Comparison of ENCODE assay signal across 9 mouse cellular contexts in genomic region chr14:25481667-25482331, GRCm38 (mm10). TPM values are rescaled to one million over a fixed set of nuclear protein-coding genes. Genes with fewer than 3 reads are reported as not detected.
DNase-seq lines count a peak whose midpoint lies in the region; ATAC-seq and TF ChIP-seq lines count a peak whose summit lies in the region.
"Had no signal": no experiment of that assay in that cellular context is flagged by ENCODE, and none has a peak within 500 bp of the region (broad histone marks: within the 10 kb centered on the region; RNA-seq: fewer than 3 reads in every experiment).

No protein-coding gene starts in this region.

- peak overlapping the region; percentile 88 for H3K27ac ChIP-seq in kidney, adult 2 months (ENCODE audit: insufficient read depth, low read depth, low read length)
- H3K27ac ChIP-seq in embryonic facial prominence, embryonic 14.5 days (replicated peaks; ENCODE audit: low read depth, low read length) = 0 out of 2 replicates have a peak overlapping the region, but pooled peaks have one; percentile 4
- peak overlapping the region; percentile 82 for H3K27ac ChIP-seq in hindbrain, embryonic 13.5 days
- H3K27ac ChIP-seq in midbrain, embryonic 13.5 days = peak overlapping the region; percentile 56; the same call in 1 of the 2 replicates

- peaks cover 65% of the 10 kb centered on the region for H3K4me1 ChIP-seq in kidney, adult 2 months (ENCODE audit: control insufficient read depth, insufficient read depth, low read length)
- H3K4me1 ChIP-seq in embryonic facial prominence, embryonic 14.5 days (ENCODE audit: control insufficient read depth, insufficient read depth, low read length) = peaks cover 31% of the 10 kb centered on the region
- peaks cover 100% of the 10 kb centered on the region for H3K4me1 ChIP-seq in hindbrain, embryonic 13.5 days (replicated peaks)
- peaks cover 100% of the 10 kb centered on the region for H3K4me1 ChIP-seq in midbrain, embryonic 13.5 days (replicated peaks)

- no peak for TF ChIP-seq CTCF in kidney, adult 2 months (conservative IDR thresholded peaks at IDR 0.05; ENCODE audit: insufficient read depth, insufficient read length, low read depth, low read length)

- no peak for ATAC-seq in embryonic facial prominence, embryonic 14.5 days (ENCODE audit: low read depth)
- no peak for ATAC-seq in hindbrain, embryonic 13.5 days (ENCODE audit: low FRiP score)
- ATAC-seq in midbrain, embryonic 13.5 days = no peak
- ATAC-seq: Patski had no signal

- H3K9me3 ChIP-seq in embryonic facial prominence, embryonic 14.5 days (ENCODE audit: control insufficient read depth, low read length) = no peaks in the 10 kb centered on the region
- H3K9me3 ChIP-seq in hindbrain, embryonic 13.5 days = no peaks in the 10 kb centered on the region
- H3K9me3 ChIP-seq in midbrain, embryonic 13.5 days = no peaks in the 10 kb centered on the region

- no peaks in the 10 kb centered on the region for H3K27me3 ChIP-seq in kidney, adult 2 months (replicated peaks; ENCODE audit: control insufficient read depth, insufficient read depth, low read length)
- no peaks in the 10 kb centered on the region for H3K27me3 ChIP-seq in embryonic facial prominence, embryonic 14.5 days (replicated peaks; ENCODE audit: control insufficient read depth, insufficient read depth, low read length)
- H3K27me3 ChIP-seq in hindbrain, embryonic 13.5 days = no peaks in the 10 kb centered on the region
- H3K27me3 ChIP-seq in midbrain, embryonic 13.5 days = no peaks in the 10 kb centered on the region
- H3K27me3 ChIP-seq: Patski had no signal

- H3K4me3 ChIP-seq in kidney, adult 2 months (ENCODE audit: insufficient read depth, low read depth, low read length) = no peak overlapping the region
- H3K4me3 ChIP-seq in embryonic facial prominence, embryonic 14.5 days (ENCODE audit: low read depth, low read length) = no peak overlapping the region
- no peak overlapping the region for H3K4me3 ChIP-seq in hindbrain, embryonic 13.5 days
- H3K4me3 ChIP-seq in midbrain, embryonic 13.5 days (replicated peaks) = no peak overlapping the region

- TF ChIP-seq POLR2A in kidney, adult 2 months (IDR thresholded peaks at IDR 0.05; ENCODE audit: low read depth, low read length) = no peak

- DNase-seq in kidney, adult 2 months = no peak
- no peak for DNase-seq in kidney, postnatal 14 days
- no peak for DNase-seq in embryonic facial prominence, embryonic 14.5 days (ENCODE audit: low spot score)
- DNase-seq in left cerebral cortex, postnatal 10 days (ENCODE audit: extremely low spot score in 1 of 2, low spot score in 2 of 2) = no peak
- DNase-seq in adrenal gland, postnatal 25 days = no peak
- DNase-seq: embryo, embryonic 11 days had no signal

- H3K4me2 ChIP-seq in embryonic facial prominence, embryonic 14.5 days (ENCODE audit: low read depth, low read length) = no peak overlapping the region; the same call in 1 of the 2 replicates
- H3K4me2 ChIP-seq in hindbrain, embryonic 13.5 days = no peak overlapping the region
- no peak overlapping the region for H3K4me2 ChIP-seq in midbrain, embryonic 13.5 days (replicated peaks)

- no peak overlapping the region for H3K9ac ChIP-seq in embryonic facial prominence, embryonic 14.5 days (ENCODE audit: low read depth, low read length)
- H3K9ac ChIP-seq in hindbrain, embryonic 13.5 days = peak overlapping the region; percentile 56
- H3K9ac ChIP-seq in midbrain, embryonic 13.5 days (replicated peaks) = peak overlapping the region; percentile 30

- H3K36me3 ChIP-seq in kidney, adult 2 months (ENCODE audit: control insufficient read depth, insufficient read depth, low read length) = no peaks in the 10 kb centered on the region
- H3K36me3 ChIP-seq in embryonic facial prominence, embryonic 14.5 days (ENCODE audit: control insufficient read depth, insufficient read depth, low read length) = 0 out of 2 replicates have a peak, but pooled peaks cover 11% of the 10 kb centered on the region
- no peaks in the 10 kb centered on the region for H3K36me3 ChIP-seq in hindbrain, embryonic 13.5 days
- no peaks in the 10 kb centered on the region for H3K36me3 ChIP-seq in midbrain, embryonic 13.5 days

- intact Hi-C loops in left cerebral cortex, postnatal 10 days (cut with DNase I) = no loop called here

- WGBS in kidney, adult 2 months = 50% methylated on average over 11 of the region's 11 CpGs
- WGBS in embryonic facial prominence, embryonic 14.5 days = 75% methylated on average over 11 of the region's 11 CpGs
- 82% methylated on average over 11 of the region's 11 CpGs for WGBS in hindbrain, embryonic 13.5 days
- WGBS in midbrain, embryonic 13.5 days = 88% methylated on average over 11 of the region's 11 CpGs

RNA-seq across cellular contexts. Expression of gene Zmiz1, which starts 22.8 kb away (rescaled TPM):
- 37.8 and 42.6 TPM in 2 replicates for polyA plus RNA-seq in kidney, adult 2 months (2012; rRNA removed)
- 31.3 and 36.6 TPM in 2 replicates for polyA plus RNA-seq in embryonic facial prominence, embryonic 14.5 days (2014; fragmentation: Nextera tagmentation; extraction: Ambion mirVana)
- polyA plus RNA-seq in hindbrain, embryonic 13.5 days (2015; fragmentation: Nextera tagmentation; extraction: Ambion mirVana) = 58.5 and 65.3 TPM in 2 replicates
- polyA plus RNA-seq in midbrain, embryonic 13.5 days (2015; fragmentation: Nextera tagmentation; extraction: Ambion mirVana) = 68.8 and 80.3 TPM in 2 replicates
- 100 to 1,000 TPM; 105 to 106 TPM for total RNA-seq in left cerebral cortex, postnatal 10 days (2021)
- total RNA-seq in adrenal gland, postnatal 25 days (2021) = 125 and 153 TPM in 2 replicates

Comparison
In these comparisons a context has a peak if more than half of its experiments do, and no peak if none do; other contexts are left out.
1. H3K27ac ChIP-seq: peak in every context shown above with its lines; median percentile 88 in kidney, adult 2 months; 82 in hindbrain, embryonic 13.5 days; 56 in midbrain, embryonic 13.5 days; 4 in embryonic facial prominence, embryonic 14.5 days.